29 mouse cellular contexts compared by ENCODE assay signal in genomic region chr7:92095198-92095597, GRCm38 (mm10).
DNase-seq lines count a peak whose midpoint lies in the region; ATAC-seq and TF ChIP-seq lines count a peak whose summit lies in the region.
"Had no signal": no experiment of that assay in that cellular context is flagged by ENCODE, and none has a peak within 500 bp of the region (broad histone marks: within the 10 kb centered on the region; RNA-seq: fewer than 3 reads in every experiment).

No protein-coding gene starts in this region.

- H3K9ac ChIP-seq in midbrain, embryonic 16.5 days (ENCODE audit: low read depth, low read length), result no peak overlapping the region
- H3K9ac ChIP-seq: forebrain, postnatal 0 days; heart, embryonic 13.5 days; hindbrain, embryonic 14.5 days had no signal

- DNase-seq in layer of hippocampus, adult 2 months (ENCODE audit: low spot score in 2 of 2), result peak in 1 of 2 experiments; percentile 32
- DNase-seq in layer of hippocampus, adult 8-10 months (ENCODE audit: low spot score in 2 of 2), result no peak
- DNase-seq in right cerebral cortex, adult 18-20 months, result peak; percentile 43
- no peak for DNase-seq in right cerebral cortex, postnatal 4 days
- DNase-seq in brain, adult 2 months (ENCODE audit: low read depth, low spot score), result peak; percentile 79
- DNase-seq in right cerebral cortex, postnatal 25 days, result peak; percentile 31
- DNase-seq: adrenal gland, postnatal 10 days; adrenal gland, postnatal 36 days; B cell, adult 2 months; cerebellum, adult 11 months; cerebellum, adult 2 months; cerebellum, adult 9-11 months; cerebellum, postnatal 25 days; forebrain, postnatal 0 days; gastrocnemius, postnatal 10 days; gastrocnemius, postnatal 36 days; heart, adult 2 months; heart, postnatal 14 days; heart, postnatal 4 days had no signal

- H3K9me3 ChIP-seq in midbrain, embryonic 16.5 days (replicated peaks; ENCODE audit: control insufficient read depth, low read length, poor library complexity, severe bottlenecking), result no peaks in the 10 kb centered on the region
- H3K9me3 ChIP-seq: forebrain, embryonic 10.5 days; G1E; heart, embryonic 10.5 days; heart, embryonic 13.5 days had no signal

- H3K27me3 ChIP-seq in midbrain, embryonic 16.5 days (ENCODE audit: control insufficient read depth, insufficient read depth, low read depth, low read length), result no peaks in the 10 kb centered on the region
- H3K27me3 ChIP-seq: CH12.LX; heart, embryonic 13.5 days; Patski had no signal

- no peak overlapping the region for H3K4me3 ChIP-seq in layer of hippocampus, adult 2 months
- no peak overlapping the region for H3K4me3 ChIP-seq in midbrain, embryonic 16.5 days (ENCODE audit: low read depth, low read length)
- H3K4me3 ChIP-seq: forebrain, embryonic 10.5 days; heart, adult 2 months; heart, embryonic 10.5 days; heart, embryonic 13.5 days had no signal

- ATAC-seq in midbrain, embryonic 16.5 days, result no peak
- ATAC-seq: forebrain, embryonic 14.5 days; forebrain, postnatal 0 days; hindbrain, postnatal 0 days; Patski had no signal

- no peaks in the 10 kb centered on the region for H3K36me3 ChIP-seq in midbrain, embryonic 16.5 days (ENCODE audit: control insufficient read depth, insufficient read depth, low read length)
- H3K36me3 ChIP-seq: forebrain, embryonic 10.5 days; G1E; heart, embryonic 10.5 days; heart, embryonic 13.5 days had no signal

- 89% methylated on average over 3 of the region's 3 CpGs for WGBS in midbrain, embryonic 16.5 days

- no peak for TF ChIP-seq CTCF in layer of hippocampus, adult 2 months (conservative IDR thresholded peaks at IDR 0.05)

- H3K4me2 ChIP-seq in midbrain, embryonic 16.5 days (ENCODE audit: low read length), result no peak overlapping the region
- H3K4me2 ChIP-seq: heart, embryonic 13.5 days; hindbrain, embryonic 14.5 days had no signal

- H3K27ac ChIP-seq in layer of hippocampus, adult 2 months, result peak overlapping the region; percentile 69; the same call in 1 of the 2 replicates
- H3K27ac ChIP-seq in midbrain, embryonic 16.5 days (ENCODE audit: low read length), result no peak overlapping the region
- H3K27ac ChIP-seq: forebrain, embryonic 10.5 days; heart, adult 2 months; heart, embryonic 10.5 days; heart, embryonic 13.5 days; hindbrain, embryonic 14.5 days; hindbrain, postnatal 0 days had no signal

- no peaks in the 10 kb centered on the region for H3K4me1 ChIP-seq in midbrain, embryonic 16.5 days (ENCODE audit: control insufficient read depth, insufficient read depth, low read length)
- H3K4me1 ChIP-seq: forebrain, embryonic 10.5 days; heart, embryonic 10.5 days; heart, embryonic 13.5 days had no signal

Comparison
In these comparisons a context has a peak if more than half of its experiments do, and no peak if none do; other contexts are left out.
1. DNase-seq: peak in right cerebral cortex, adult 18-20 months (single experiment), brain, adult 2 months (single experiment) and right cerebral cortex, postnatal 25 days (single experiment); none in layer of hippocampus, adult 8-10 months (0 of 2) and right cerebral cortex, postnatal 4 days (single experiment).